Mouse (Mus musculus): Measurements from ENCODE around the gene Acpp. TPM values are rescaled to one million over a fixed set of nuclear protein-coding genes. Genes with fewer than 3 reads are reported as not detected.
"Not testable (repeated sequence)": the region's sequence is repeated elsewhere in the genome, so short reads cannot be mapped to it uniquely, and the experiment has no call there.

Acpp gene
- total RNA-seq (2021) = under 1 TPM; 0.14 to 0.16 TPM

DNA sequence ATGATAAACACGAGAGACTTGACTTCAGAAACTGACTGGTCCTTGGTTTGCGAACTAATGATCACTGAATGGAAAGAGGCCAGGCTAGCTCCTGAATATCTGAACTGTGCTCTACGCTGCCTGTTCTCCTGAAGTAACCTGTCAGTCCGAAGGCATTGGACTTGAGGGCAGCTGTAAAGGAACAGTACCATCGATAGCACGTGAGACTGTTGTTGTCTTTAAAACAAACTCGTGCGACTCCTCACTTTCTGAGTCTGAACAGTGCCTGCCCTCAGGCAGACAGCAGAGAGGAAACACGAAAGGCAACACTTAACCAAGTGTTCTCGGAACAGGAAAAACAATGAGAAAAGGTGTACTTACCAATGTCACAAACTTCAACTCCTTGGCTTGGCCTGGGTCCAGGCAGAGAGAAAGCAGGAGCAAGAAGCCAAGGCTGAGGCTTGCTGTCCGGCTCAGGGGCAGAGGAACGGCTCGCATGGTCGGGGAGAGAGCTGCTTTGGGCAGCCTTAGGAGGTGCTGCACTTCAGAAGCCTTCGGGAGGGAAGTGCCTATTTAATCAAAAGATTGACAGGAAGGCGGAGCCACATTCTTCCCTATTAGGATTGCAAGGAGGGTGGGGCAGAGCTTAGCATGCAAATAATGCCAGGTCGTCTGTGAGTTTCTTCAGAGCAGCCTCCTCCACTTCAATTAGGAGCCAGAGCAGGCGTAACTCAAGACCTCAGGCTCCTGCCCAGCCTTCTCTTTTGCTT is at the start of gene Acpp:
Acpp (minus strand) TSS at position 566 of the 749 bp plus-strand sequence.
- intact Hi-C loops (cut with DNase I) = no loop called here
- no peak for DNase-seq (ENCODE audit: low spot score in 2 of 2)

- intact Hi-C loops (cut with DNase I) = no loop called here
- peak; percentile 5 to 75 for DNase-seq (ENCODE audit: low spot score in 2 of 2)
These were observed 45.1 kb upstream of the Acpp start for GRCm38 (mm10) chr9:104382571-104383170.

GRCm38 (mm10) chr9:104379532-104380162 is 42.1 kb upstream of the Acpp start:
- peak; percentile 12 to 51 for DNase-seq (ENCODE audit: low spot score in 2 of 2)
- intact Hi-C loops (cut with DNase I) = loop anchor here (10.0 kb wide), 1 partner anchor 175 kb away; no protein-coding TSS in a partner anchor

DNA sequence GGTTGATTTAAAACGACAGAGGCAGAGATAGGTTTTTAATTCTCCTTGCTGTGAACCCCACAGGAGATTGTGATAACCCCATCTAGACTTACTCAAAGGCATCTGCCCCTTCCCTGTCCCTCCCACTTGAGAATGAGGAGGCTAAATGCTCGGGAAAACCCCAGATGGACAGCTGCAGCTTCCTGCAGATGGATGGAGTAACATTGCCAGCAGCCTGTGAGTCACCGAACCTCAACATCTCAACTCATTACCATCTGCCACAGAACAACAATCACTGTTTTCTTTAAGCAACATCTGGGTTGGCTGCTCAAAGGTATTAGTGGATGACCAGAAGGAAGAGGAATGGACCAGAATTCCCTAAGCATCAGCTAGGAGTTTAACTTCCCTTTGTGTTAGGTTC is 38.0 kb upstream of the Acpp start:
- intact Hi-C loops (cut with DNase I) = loop anchor here (10.0 kb wide), 1 partner anchor 171 kb away; no protein-coding TSS in a partner anchor
- DNase-seq (ENCODE audit: low spot score in 2 of 2) = peak in 1 of 2 experiments; percentile 21

DNA sequence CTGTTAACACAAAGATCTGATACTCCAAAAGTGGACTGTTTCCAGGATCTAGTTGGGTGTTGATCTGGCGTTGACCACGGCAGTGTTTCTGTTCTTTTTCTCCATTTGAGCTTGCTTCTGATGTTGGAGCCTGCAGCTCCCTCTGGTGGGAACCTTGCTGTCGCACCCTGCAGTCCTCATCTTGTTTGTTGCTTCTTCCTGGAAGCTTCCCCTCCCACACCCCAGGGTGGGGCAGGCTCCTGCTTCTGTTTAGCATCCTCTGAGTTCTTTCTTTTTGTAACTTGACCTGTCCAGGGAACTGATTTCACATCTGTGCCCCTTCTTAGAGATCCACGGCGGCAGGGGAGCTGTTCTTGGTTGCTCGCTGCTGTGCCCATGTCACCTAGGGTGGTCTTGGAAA is 35.7 kb upstream of the Acpp start:
- peak; percentile 64 to 68 for DNase-seq (ENCODE audit: low spot score in 2 of 2)
- intact Hi-C loops (cut with DNase I) = loop anchor here (1.0 to 10.0 kb wide), 3 partner anchors 58 to 168 kb away; no protein-coding TSS in a partner anchor

DNA sequence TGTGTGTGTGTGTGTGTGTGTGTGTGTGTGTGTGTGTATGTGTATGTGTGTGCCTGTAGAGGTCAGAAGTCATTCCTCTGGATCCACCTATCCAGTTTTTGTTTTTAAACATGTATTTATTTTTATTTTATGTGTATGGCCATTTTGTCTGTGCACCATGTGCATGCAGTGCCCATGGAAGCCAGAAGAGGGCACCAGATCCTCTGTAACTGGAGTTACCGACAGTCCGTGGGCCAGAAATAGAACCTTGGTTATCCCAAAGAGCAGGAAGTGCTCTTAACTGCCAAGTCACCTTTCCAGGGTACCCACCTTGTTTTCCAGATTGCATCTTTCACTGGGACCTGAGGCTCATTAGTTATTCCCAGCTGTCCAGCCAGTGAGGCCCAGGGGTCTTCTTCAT is 29.4 kb upstream of the Acpp start:
- intact Hi-C loops (cut with DNase I) = no loop called here
- DNase-seq (ENCODE audit: low spot score in 2 of 2) = no peak

- intact Hi-C loops (cut with DNase I); DNase-seq (ENCODE audit: low spot score in 2 of 2): not testable (repeated sequence)
These were observed 24.4 kb upstream of the Acpp start for GRCm38 (mm10) chr9:104361951-104362350.

DNA sequence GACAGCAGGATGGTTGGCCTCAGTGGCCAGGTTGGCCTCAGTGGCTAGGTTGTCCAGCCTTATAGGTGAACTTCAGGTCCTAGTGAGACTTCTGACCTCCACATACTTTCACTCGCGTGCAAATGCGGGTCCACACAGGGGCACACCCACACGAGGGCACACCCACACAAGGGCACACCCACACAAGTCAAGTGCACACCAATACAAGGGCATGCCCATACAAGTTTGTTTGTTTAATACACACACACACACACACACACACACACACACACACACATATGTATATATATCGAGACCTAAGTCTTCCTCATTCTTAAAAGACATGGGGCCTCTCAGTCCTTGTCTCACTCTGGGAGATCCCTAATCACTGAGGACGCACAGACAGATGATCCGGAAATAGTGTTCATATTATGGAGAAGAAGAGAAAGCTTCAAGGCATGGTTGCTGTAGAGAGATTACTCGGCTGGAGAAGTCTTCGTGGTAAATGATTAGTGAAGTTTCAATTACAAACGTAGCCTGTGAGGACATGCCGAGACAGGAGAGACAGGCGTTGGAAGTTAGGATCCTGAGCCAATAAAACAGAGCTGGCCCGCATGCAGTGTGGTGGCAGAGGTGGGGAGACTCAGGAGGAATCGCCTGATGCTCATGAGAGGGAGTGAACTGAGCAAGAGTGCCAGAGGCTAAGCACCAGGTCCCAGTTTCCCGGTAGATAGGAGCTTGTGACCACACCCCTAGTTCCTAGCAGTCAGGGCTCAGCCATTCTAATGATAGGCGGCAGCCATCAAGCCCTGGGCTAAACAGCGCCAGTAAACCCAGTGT is 23.7 kb upstream of the Acpp start:
- no peak for DNase-seq (ENCODE audit: low spot score in 2 of 2)
- intact Hi-C loops (cut with DNase I) = no loop called here

GRCm38 (mm10) chr9:104360389-104360788 is 22.8 kb upstream of the Acpp start:
- no peak for DNase-seq (ENCODE audit: low spot score in 2 of 2)
- intact Hi-C loops (cut with DNase I) = no loop called here

GRCm38 (mm10) chr9:104355521-104356270 is 18.1 kb upstream of the Acpp start:
- intact Hi-C loops (cut with DNase I) = no loop called here
- no peak for DNase-seq (ENCODE audit: low spot score in 2 of 2)

GRCm38 (mm10) chr9:104344136-104344535 is 6.6 kb upstream of the Acpp start:
- intact Hi-C loops (cut with DNase I) = no loop called here
- peak; percentile 24 to 78 for DNase-seq (ENCODE audit: low spot score in 2 of 2)

DNA sequence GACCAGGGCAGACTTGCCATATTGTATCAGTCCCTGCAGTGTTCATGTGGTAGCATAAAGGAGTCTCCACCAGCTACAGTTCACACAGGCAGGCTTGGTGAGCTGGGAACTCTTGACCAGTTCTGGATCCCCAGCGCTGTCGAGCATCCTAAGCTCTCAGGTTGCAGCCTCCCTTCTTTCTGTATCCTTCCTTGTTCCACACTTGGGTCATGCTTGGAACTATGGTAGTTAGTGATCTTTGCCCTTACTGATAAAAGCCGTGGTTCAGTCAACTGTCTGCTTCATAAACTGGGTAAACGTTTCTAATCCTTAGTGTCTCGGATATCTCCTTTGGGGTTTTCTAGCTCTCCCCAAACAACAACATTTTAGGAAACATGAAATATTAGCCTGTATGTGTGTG is 1.9 kb upstream of the Acpp start:
- no peak for DNase-seq (ENCODE audit: low spot score in 2 of 2)
- intact Hi-C loops (cut with DNase I) = no loop called here

- intact Hi-C loops (cut with DNase I) = no loop called here
These were observed 1.2 kb upstream of the Acpp start for GRCm38 (mm10) chr9:104338489-104339427.

GRCm38 (mm10) chr9:104331301-104331700 is 6.2 kb downstream of the Acpp start:
- intact Hi-C loops (cut with DNase I) = no loop called here
- no peak for DNase-seq (ENCODE audit: low spot score in 2 of 2)

More at GRCm38 (mm10) chr9:104338489-104339427, 1.2 kb upstream of the Acpp start:
- DNase-seq (ENCODE audit: low spot score in 2 of 2) = no peak

DNA sequence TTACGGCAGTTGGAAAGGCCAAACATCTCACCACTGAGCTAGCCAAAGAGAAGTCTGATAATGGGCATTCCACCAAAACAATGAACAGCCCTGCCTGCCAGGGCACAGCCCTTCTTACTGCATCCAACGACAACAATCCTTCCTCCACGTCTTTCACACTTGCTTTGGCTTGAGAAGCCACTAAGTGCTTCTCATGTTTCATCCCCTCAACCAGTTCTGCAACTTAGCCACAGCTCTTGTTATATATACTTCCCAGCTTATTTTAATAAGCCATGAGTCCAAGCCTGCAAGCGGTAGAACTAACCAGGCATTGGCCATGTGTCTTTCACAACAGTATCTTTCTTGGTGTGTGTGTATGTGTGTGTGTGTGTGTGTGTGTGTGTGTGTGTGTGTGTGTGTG is 8.9 kb downstream of the Acpp start:
- DNase-seq (ENCODE audit: low spot score in 2 of 2) = no peak
- intact Hi-C loops (cut with DNase I) = no loop called here

DNA sequence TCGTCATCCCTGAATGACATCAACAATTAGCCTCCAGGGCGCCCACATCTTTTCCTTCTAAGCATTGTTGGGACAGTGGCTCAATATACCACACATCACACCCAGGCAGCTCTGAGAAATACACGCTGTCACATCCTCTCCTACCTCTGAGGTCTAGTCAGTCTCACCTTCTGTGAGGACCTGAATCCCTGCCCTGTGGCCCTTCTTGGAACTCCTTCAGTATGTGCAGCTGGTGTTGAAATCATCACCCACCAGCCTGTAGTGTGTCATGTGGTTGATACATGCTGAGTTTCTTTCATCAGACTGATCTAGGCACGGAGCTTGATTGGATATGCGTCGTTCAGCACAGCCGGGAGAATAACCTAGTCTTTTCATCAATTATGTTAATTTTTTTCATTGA is 16.0 kb downstream of the Acpp start:
- DNase-seq (ENCODE audit: low spot score in 2 of 2) = no peak
- intact Hi-C loops (cut with DNase I) = no loop called here

GRCm38 (mm10) chr9:104316351-104316750 is 21.2 kb downstream of the Acpp start:
- DNase-seq (ENCODE audit: low spot score in 2 of 2) = no peak
- intact Hi-C loops (cut with DNase I) = no loop called here

DNA sequence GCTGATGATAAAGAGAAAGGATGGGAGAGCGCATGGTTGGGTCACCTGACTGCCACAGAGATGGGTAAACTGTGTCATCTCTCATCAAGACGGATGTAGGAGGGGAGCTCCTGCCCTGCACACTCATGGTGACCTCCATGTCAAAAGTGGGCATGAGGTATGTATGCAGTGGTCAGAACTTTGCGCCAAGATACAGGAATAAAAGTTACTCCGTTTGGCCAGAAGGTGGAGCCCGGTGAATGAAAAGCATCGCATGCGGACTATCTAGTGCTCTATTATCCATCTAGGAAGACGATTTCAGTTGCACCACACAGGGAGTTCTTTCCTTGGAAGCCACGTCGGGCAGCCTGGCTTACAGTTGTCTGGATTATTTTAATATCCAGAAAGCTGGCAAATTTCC is 22.0 kb downstream of the Acpp start:
- peak; percentile 51 to 61 for DNase-seq (ENCODE audit: low spot score in 2 of 2)
- intact Hi-C loops (cut with DNase I) = loop anchor here (1.0 kb wide), 1 partner anchor 58 kb away; no protein-coding TSS in a partner anchor

Measured in left cerebral cortex, postnatal 25 days (tissue).